11 mouse cellular contexts compared by ENCODE assay signal in the genomic region with DNA sequence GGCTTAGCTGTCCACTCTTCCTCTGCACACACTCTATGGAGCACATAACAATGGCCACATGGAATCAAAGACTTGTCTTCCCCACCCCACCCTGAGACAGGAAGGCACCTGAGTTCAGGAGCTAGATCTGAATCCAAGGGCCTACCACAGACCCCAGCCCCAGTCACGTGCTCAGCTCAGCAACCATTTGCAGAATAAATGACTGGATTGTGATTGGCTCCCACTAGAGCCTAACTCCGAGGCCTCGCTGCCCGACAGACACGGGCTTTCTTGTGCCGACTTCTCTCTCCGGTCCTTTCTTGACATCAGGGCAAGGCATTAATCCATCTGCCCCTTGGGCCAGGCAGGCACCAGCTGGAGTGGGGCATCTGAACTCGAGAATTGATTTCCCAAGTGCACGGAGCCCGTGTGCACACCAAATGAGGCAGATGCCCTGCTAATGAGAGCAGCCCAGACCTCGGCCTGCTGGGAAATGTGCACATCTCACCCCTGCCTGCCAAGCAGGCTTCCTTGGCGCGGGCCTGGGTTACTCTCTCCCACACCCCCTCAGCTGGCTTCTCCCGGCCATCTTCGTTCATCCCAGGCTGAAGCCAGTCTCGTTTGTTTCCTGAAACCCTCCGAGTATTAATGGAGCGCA.
DNase-seq lines count a peak whose midpoint lies in the region; ATAC-seq and TF ChIP-seq lines count a peak whose summit lies in the region.
"Had no signal": no experiment of that assay in that cellular context is flagged by ENCODE, and none has a peak within 500 bp of the region (broad histone marks: within the 10 kb centered on the region; RNA-seq: fewer than 3 reads in every experiment).

No protein-coding gene starts in this region.

- no peaks in the 10 kb centered on the region for H3K27me3 ChIP-seq in embryonic facial prominence, embryonic 13.5 days
- H3K27me3 ChIP-seq in hindbrain, postnatal 0 days (ENCODE audit: insufficient read depth, low read length) = no peaks in the 10 kb centered on the region
- no peaks in the 10 kb centered on the region for H3K27me3 ChIP-seq in neural tube, embryonic 13.5 days

- no peaks in the 10 kb centered on the region for H3K36me3 ChIP-seq in embryonic facial prominence, embryonic 13.5 days
- H3K36me3 ChIP-seq in hindbrain, postnatal 0 days (ENCODE audit: insufficient read depth, low read length) = no peaks in the 10 kb centered on the region
- no peaks in the 10 kb centered on the region for H3K36me3 ChIP-seq in neural tube, embryonic 13.5 days

- H3K27ac ChIP-seq in embryonic facial prominence, embryonic 13.5 days = no peak overlapping the region
- peak overlapping the region; percentile 68 for H3K27ac ChIP-seq in hindbrain, postnatal 0 days
- peak overlapping the region; percentile 89 for H3K27ac ChIP-seq in neural tube, embryonic 13.5 days (replicated peaks)

- peak; percentile 28 for DNase-seq in gastrocnemius, postnatal 10 days
- DNase-seq in gastrocnemius, postnatal 25 days = no peak
- peak; percentile 80 for DNase-seq in hindbrain, postnatal 0 days (ENCODE audit: low spot score)
- no peak for DNase-seq in heart, postnatal 25 days (ENCODE audit: low spot score)
- no peak for DNase-seq in kidney, adult 9 months
- no peak for DNase-seq in layer of hippocampus, postnatal 36 days
- DNase-seq: kidney, postnatal 4 days; lung, adult 2 months had no signal

- H3K4me2 ChIP-seq in embryonic facial prominence, embryonic 13.5 days = no peak overlapping the region
- peak overlapping the region; percentile 4; the same call in 1 of the 2 replicates for H3K4me2 ChIP-seq in hindbrain, postnatal 0 days (ENCODE audit: low read depth, low read length)
- H3K4me2 ChIP-seq in neural tube, embryonic 13.5 days = peak overlapping the region; percentile 35

- intact Hi-C loops in heart, postnatal 25 days (cut with DNase I) = no loop called here

- peaks cover 4% of the 10 kb centered on the region; the same call in 1 of the 2 replicates for H3K9me3 ChIP-seq in embryonic facial prominence, embryonic 13.5 days
- H3K9me3 ChIP-seq in hindbrain, postnatal 0 days (ENCODE audit: low read length) = no peaks in the 10 kb centered on the region
- no peaks in the 10 kb centered on the region for H3K9me3 ChIP-seq in neural tube, embryonic 13.5 days

- TF ChIP-seq CTCF in hindbrain, postnatal 0 days (IDR thresholded peaks at IDR 0.05; ENCODE audit: low read depth) = no peak

- H3K4me3 ChIP-seq in embryonic facial prominence, embryonic 13.5 days = no peak overlapping the region
- H3K4me3 ChIP-seq in hindbrain, postnatal 0 days (ENCODE audit: low read length) = no peak overlapping the region
- H3K4me3 ChIP-seq in neural tube, embryonic 13.5 days = no peak overlapping the region

- H3K9ac ChIP-seq in embryonic facial prominence, embryonic 13.5 days = no peak overlapping the region
- H3K9ac ChIP-seq in hindbrain, postnatal 0 days (replicated peaks; ENCODE audit: low read length) = no peak overlapping the region
- H3K9ac ChIP-seq in neural tube, embryonic 13.5 days = peak overlapping the region; percentile 45; the same call in 1 of the 2 replicates

- WGBS in embryonic facial prominence, embryonic 13.5 days = 68% methylated on average over 18 of the region's 18 CpGs
- 35% methylated on average over 18 of the region's 18 CpGs for WGBS in hindbrain, postnatal 0 days
- WGBS in neural tube, embryonic 13.5 days = 31% methylated on average over 18 of the region's 18 CpGs

- peaks cover 4% of the 10 kb centered on the region; the same call in 1 of the 2 replicates for H3K4me1 ChIP-seq in embryonic facial prominence, embryonic 13.5 days
- H3K4me1 ChIP-seq in hindbrain, postnatal 0 days (ENCODE audit: insufficient read depth, low read length) = peaks cover 4% of the 10 kb centered on the region; the same call in 1 of the 2 replicates
- H3K4me1 ChIP-seq in neural tube, embryonic 13.5 days (replicated peaks) = peaks cover 26% of the 10 kb centered on the region

- ATAC-seq in embryonic facial prominence, embryonic 13.5 days (ENCODE audit: insufficient number of reproducible peaks, insufficient read depth, low FRiP score, low TSS enrichment, low read depth) = peak; percentile 50
- peak; percentile 90 for ATAC-seq in hindbrain, postnatal 0 days
- ATAC-seq in neural tube, embryonic 13.5 days (ENCODE audit: low read depth) = peak; percentile 86
- ATAC-seq: activated CD4-positive, CD25-positive, alpha-beta regulatory T cell, adult 4 months had no signal

Comparison
In these comparisons a context has a peak if more than half of its experiments do, and no peak if none do; other contexts are left out.
1. DNase-seq: peak in gastrocnemius, postnatal 10 days (single experiment) and hindbrain, postnatal 0 days (single experiment); none in gastrocnemius, postnatal 25 days (single experiment), heart, postnatal 25 days (single experiment), kidney, adult 9 months (single experiment) and layer of hippocampus, postnatal 36 days (0 of 2).
2. Peak in every context shown above with its lines, with median percentiles within 50 percentile points of each other: ATAC-seq.